Mouse (Mus musculus): Measurements from ENCODE around the gene Olfr329-ps. TPM values are rescaled to one million over a fixed set of nuclear protein-coding genes. Genes with fewer than 3 reads are reported as not detected.
"Not testable (repeated sequence)": the region's sequence is repeated elsewhere in the genome, so short reads cannot be mapped to it uniquely, and the experiment has no call there.

The Olfr329-ps gene
- polyA plus RNA-seq, 1 experiment, result 0.56 TPM

DNA sequence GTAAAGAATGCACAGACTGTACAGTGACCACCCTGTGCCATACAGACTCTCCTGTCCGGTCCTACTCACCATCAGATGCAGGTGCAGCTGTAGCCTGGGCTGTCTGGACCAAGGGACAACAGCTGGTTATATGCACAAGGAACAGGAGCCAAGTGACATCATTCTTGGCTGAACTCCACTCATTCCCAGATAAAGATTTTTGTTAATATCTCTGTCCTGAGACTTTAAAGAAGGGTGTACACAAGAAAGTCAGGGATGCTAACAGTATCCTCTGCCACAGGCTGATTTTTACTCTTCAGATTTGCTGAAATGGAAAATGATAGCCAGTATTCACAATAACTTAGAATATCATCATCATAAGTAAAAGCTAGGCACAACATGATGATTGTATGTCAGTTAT is 9.3 kb upstream of the Olfr329-ps start, which contains the start of gene Olfr328:
Gene Olfr328, minus strand, starts transcription at position 101 of the 400 bp plus-strand sequence.
- Histone ChIP-seq H3K4me1 (ENCODE audit: control insufficient read depth, insufficient read depth, low read length) (no peaks in the 10 kb centered on the region), H3K27ac (ENCODE audit: control insufficient read depth, insufficient read depth, low read depth, low read length) (no peak within 1 kb of the TSS), H3K4me3 (ENCODE audit: control insufficient read depth, low read depth, low read length) (no peak within 1 kb of the TSS)

GRCm38 (mm10) chr11:58534736-58535135 is 11.5 kb downstream of the Olfr329-ps start, which contains the start of gene Olfr330:
Olfr330 (minus strand) TSS chr11:58534836.
- not testable (repeated sequence) for H3K36me3 ChIP-seq (ENCODE audit: control insufficient read depth, insufficient read depth, low read length); H3K27me3 ChIP-seq (ENCODE audit: control insufficient read depth, insufficient read depth, low read length); H3K4me3 ChIP-seq (ENCODE audit: control insufficient read depth, low read depth, low read length); H3K27ac ChIP-seq (ENCODE audit: control insufficient read depth, insufficient read depth, low read depth, low read length); H3K4me1 ChIP-seq (ENCODE audit: control insufficient read depth, insufficient read depth, low read length)

More for the DNA sequence above, 9.3 kb upstream of the Olfr329-ps start, which contains the start of gene Olfr328:
- H3K36me3 ChIP-seq (ENCODE audit: control insufficient read depth, insufficient read depth, low read length), result no peaks in the 10 kb centered on the region
- no peak for TF ChIP-seq CTCF (IDR thresholded peaks at IDR 0.05; ENCODE audit: control insufficient read depth, insufficient read depth, insufficient replicate concordance, low read depth, low read length)
- no peak for TF ChIP-seq POLR2A (IDR thresholded peaks at IDR 0.05; ENCODE audit: control insufficient read depth, low read depth, low read length)
- no peaks in the 10 kb centered on the region for H3K27me3 ChIP-seq (ENCODE audit: control insufficient read depth, insufficient read depth, low read length)

GRCm38 (mm10) chr11:58519756-58520155 is 26.5 kb downstream of the Olfr329-ps start:
- not testable (repeated sequence) for H3K36me3 ChIP-seq (ENCODE audit: control insufficient read depth, insufficient read depth, low read length); H3K27ac ChIP-seq (ENCODE audit: control insufficient read depth, insufficient read depth, low read depth, low read length); H3K27me3 ChIP-seq (ENCODE audit: control insufficient read depth, insufficient read depth, low read length); H3K4me3 ChIP-seq (ENCODE audit: control insufficient read depth, low read depth, low read length); H3K4me1 ChIP-seq (ENCODE audit: control insufficient read depth, insufficient read depth, low read length)

DNA sequence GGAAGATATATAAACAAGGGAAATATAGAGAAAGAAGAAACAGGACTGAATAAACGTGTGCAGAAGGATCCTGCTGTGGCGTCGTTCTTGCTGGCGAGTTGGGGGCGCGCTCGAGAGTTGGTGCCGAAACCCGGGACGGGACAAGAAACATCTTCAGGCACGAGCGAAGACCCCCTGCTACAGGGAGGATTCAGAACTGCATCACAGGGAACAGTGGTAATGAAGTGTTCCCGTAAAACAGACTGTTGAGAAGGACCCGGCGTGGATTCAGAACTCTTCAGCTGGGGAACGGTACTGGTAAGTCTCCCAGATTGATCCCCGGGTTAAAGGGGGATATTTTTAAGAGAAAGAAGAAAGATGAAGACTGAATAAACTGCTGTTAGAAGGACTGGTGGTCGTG is 27.3 kb downstream of the Olfr329-ps start:
- not testable (repeated sequence) for H3K27me3 ChIP-seq (ENCODE audit: control insufficient read depth, insufficient read depth, low read length); H3K36me3 ChIP-seq (ENCODE audit: control insufficient read depth, insufficient read depth, low read length); H3K4me3 ChIP-seq (ENCODE audit: control insufficient read depth, low read depth, low read length); H3K27ac ChIP-seq (ENCODE audit: control insufficient read depth, insufficient read depth, low read depth, low read length); H3K4me1 ChIP-seq (ENCODE audit: control insufficient read depth, insufficient read depth, low read length)

GRCm38 (mm10) chr11:58509058-58509457 is 37.2 kb downstream of the Olfr329-ps start:
- not testable (repeated sequence) for H3K4me3 ChIP-seq (ENCODE audit: control insufficient read depth, low read depth, low read length); H3K36me3 ChIP-seq (ENCODE audit: control insufficient read depth, insufficient read depth, low read length); H3K27ac ChIP-seq (ENCODE audit: control insufficient read depth, insufficient read depth, low read depth, low read length); H3K27me3 ChIP-seq (ENCODE audit: control insufficient read depth, insufficient read depth, low read length); H3K4me1 ChIP-seq (ENCODE audit: control insufficient read depth, insufficient read depth, low read length)

DNA sequence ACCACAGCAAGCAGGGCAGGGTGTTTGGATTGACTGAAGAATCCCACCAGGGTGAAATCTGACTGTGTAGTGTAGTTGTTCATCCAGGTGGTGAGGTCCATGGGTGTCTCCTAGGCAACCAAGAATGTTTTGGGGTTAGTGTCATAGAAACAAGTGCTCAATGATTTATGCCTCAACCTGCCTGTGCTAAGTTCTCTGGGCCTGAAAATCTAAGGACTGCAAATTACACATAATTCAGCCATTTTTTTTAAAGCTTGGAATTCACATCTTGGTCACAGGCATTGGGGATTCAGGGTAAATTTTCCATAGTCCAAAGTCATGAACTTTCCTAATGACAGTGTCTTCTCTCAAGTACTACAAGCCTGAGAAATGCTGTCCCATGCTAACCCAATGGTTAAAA is 43.8 kb downstream of the Olfr329-ps start, which contains the start of gene Olfr331:
Gene Olfr331, minus strand, starts transcription at position 101 of the 400 bp plus-strand sequence.
- H3K4me3 ChIP-seq (ENCODE audit: control insufficient read depth, low read depth, low read length); H3K27me3 ChIP-seq (ENCODE audit: control insufficient read depth, insufficient read depth, low read length); H3K36me3 ChIP-seq (ENCODE audit: control insufficient read depth, insufficient read depth, low read length); H3K27ac ChIP-seq (ENCODE audit: control insufficient read depth, insufficient read depth, low read depth, low read length); H3K4me1 ChIP-seq (ENCODE audit: control insufficient read depth, insufficient read depth, low read length): not testable (repeated sequence)

DNA sequence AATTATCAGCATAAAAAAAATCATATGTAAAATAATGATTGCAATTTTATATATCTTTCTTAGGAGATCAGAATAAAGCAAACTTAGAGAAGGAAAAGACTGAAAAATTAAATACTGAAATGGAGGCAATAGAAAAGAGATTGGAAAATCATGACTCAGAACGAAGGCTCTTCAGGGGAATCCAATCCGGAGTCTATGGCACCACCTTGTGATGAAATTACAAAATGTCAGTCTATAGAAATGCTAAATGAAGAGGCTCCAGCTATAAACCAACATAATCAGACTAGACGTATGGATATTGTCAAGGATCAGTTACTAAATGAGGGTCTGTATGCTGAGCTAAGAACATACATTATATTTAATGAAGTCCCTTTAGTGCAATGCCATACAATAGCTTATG is 46.9 kb downstream of the Olfr329-ps start:
- no peaks in the 10 kb centered on the region; the same call in 1 of the 2 replicates for H3K4me1 ChIP-seq (ENCODE audit: control insufficient read depth, insufficient read depth, low read length)
- H3K4me3 ChIP-seq (ENCODE audit: control insufficient read depth, low read depth, low read length), result no peak overlapping the region
- H3K36me3 ChIP-seq (ENCODE audit: control insufficient read depth, insufficient read depth, low read length), result no peaks in the 10 kb centered on the region
- no peak overlapping the region for H3K27ac ChIP-seq (ENCODE audit: control insufficient read depth, insufficient read depth, low read depth, low read length)
- H3K27me3 ChIP-seq (ENCODE audit: control insufficient read depth, insufficient read depth, low read length), result no peaks in the 10 kb centered on the region
- TF ChIP-seq POLR2A (IDR thresholded peaks at IDR 0.05; ENCODE audit: control insufficient read depth, low read depth, low read length) (no peak), CTCF (IDR thresholded peaks at IDR 0.05; ENCODE audit: control insufficient read depth, insufficient read depth, insufficient replicate concordance, low read depth, low read length) (no peak)

DNA sequence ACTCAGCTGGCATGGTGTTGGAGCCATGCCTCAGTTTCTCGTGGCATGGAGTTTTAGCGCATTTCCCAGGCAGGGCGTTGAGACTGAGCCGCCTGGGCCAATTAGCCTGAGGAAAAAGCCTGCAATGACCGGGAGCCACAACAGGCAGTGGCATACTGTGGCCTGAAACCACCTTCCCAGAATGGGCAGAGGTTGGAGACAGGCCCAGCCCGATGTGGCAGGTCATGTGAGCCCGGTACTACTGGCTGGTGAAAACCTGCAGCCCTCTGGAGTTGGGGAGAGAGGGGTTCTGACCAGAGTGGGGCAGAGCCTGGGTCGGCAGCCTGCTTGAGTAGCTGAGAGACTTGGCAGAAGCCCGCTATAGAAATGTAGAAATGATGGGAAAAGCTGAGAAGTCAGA is 47.5 kb downstream of the Olfr329-ps start:
- Histone ChIP-seq H3K27me3 (ENCODE audit: control insufficient read depth, insufficient read depth, low read length) (no peaks in the 10 kb centered on the region), H3K27ac (ENCODE audit: control insufficient read depth, insufficient read depth, low read depth, low read length) (no peak overlapping the region), H3K4me3 (ENCODE audit: control insufficient read depth, low read depth, low read length) (no peak overlapping the region), H3K36me3 (ENCODE audit: control insufficient read depth, insufficient read depth, low read length) (no peaks in the 10 kb centered on the region), H3K4me1 (ENCODE audit: control insufficient read depth, insufficient read depth, low read length) (no peaks in the 10 kb centered on the region; the same call in 1 of the 2 replicates)
- TF ChIP-seq POLR2A (IDR thresholded peaks at IDR 0.05; ENCODE audit: control insufficient read depth, low read depth, low read length) (no peak), CTCF (IDR thresholded peaks at IDR 0.05; ENCODE audit: control insufficient read depth, insufficient read depth, insufficient replicate concordance, low read depth, low read length) (no peak)

Measured in testis, adult 2 months (tissue).